ENCODE assay signal across 18 mouse cellular contexts in genomic region chr16:50863565-50863964, GRCm38 (mm10).
"Had no signal": no experiment of that assay in that cellular context is flagged by ENCODE, and none has a peak within 500 bp of the region (broad histone marks: within the 10 kb centered on the region; RNA-seq: fewer than 3 reads in every experiment).

No protein-coding gene starts in this region.

- ATAC-seq: midbrain, embryonic 16.5 days had no signal

- H3K9ac ChIP-seq: lung, embryonic 14.5 days; midbrain, embryonic 12.5 days; neural tube, embryonic 13.5 days; neural tube, embryonic 15.5 days had no signal

- H3K9me3 ChIP-seq: midbrain, embryonic 10.5 days; midbrain, embryonic 12.5 days; neural tube, embryonic 13.5 days; neural tube, embryonic 15.5 days had no signal

- DNase-seq: lung, embryonic 14.5 days; lung, postnatal 10 days; lung, postnatal 4 days; midbrain, embryonic 14.5 days; retina, postnatal 1 day; right cerebral cortex, adult 18-20 months; right cerebral cortex, postnatal 25 days; right cerebral cortex, postnatal 4 days; spleen, adult 18-20 months; thymus, adult 18-20 months; thymus, postnatal 14 days; thymus, postnatal 36 days had no signal

- H3K27me3 ChIP-seq: midbrain, embryonic 12.5 days; neural tube, embryonic 13.5 days; neural tube, embryonic 15.5 days had no signal

- H3K36me3 ChIP-seq: midbrain, embryonic 10.5 days; midbrain, embryonic 12.5 days; neural tube, embryonic 13.5 days; neural tube, embryonic 15.5 days had no signal

- H3K4me2 ChIP-seq: lung, embryonic 14.5 days; midbrain, embryonic 12.5 days; neural tube, embryonic 13.5 days; neural tube, embryonic 15.5 days had no signal

- H3K27ac ChIP-seq: midbrain, embryonic 10.5 days; midbrain, embryonic 12.5 days; neural tube, embryonic 13.5 days; neural tube, embryonic 15.5 days had no signal

- H3K4me1 ChIP-seq: midbrain, embryonic 10.5 days; midbrain, embryonic 12.5 days; neural tube, embryonic 13.5 days; neural tube, embryonic 15.5 days had no signal

- H3K4me3 ChIP-seq: midbrain, embryonic 10.5 days; midbrain, embryonic 12.5 days; myocyte; neural tube, embryonic 13.5 days; neural tube, embryonic 15.5 days had no signal
